Mouse (Mus musculus) embryonic stem cell, embryonic (primary cell): ENCODE data around the gene Irf1.

ENCODE experiments used
- CTCF ChIA-PET, 4 experiments: fragments of 300-600 bp in 2 of 4; fragments of 350-600 bp in 2 of 4; sonication (Branson Sonifier 250); formaldehyde crosslinking; loops; one replicate each; lab custom pipeline; 2022; ENCODE audit warnings: inconsistent platforms in 2 of 4; lab: Charles Lee
- POLR2A ChIA-PET, 4 experiments: fragments of 300-600 bp in 2 of 4; fragments of 350-600 bp in 2 of 4; sonication (Branson Sonifier 250); formaldehyde crosslinking; loops; one replicate each; lab custom pipeline; 2022; ENCODE audit warnings: antibody characterized with exemption in 4 of 4, inconsistent platforms in 1 of 4; lab: Charles Lee

Gene Irf1

DNA sequence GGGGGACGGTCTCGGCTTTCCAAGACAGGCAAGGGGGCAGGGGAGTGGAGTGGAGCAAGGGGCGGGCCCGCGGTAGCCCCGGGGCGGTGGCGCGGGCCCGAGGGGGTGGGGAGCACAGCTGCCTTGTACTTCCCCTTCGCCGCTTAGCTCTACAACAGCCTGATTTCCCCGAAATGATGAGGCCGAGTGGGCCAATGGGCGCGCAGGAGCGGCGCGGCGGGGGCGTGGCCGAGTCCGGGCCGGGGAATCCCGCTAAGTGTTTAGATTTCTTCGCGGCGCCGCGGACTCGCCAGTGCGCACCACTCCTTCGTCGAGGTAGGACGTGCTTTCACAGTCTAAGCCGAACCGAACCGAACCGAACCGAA, at the start of gene Irf1:
TSS of gene Irf1 (plus strand) at position 255 of the 365 bp plus-strand sequence.
- CTCF ChIA-PET, result interaction anchor here in 2 of 4 experiments (0.6 to 1.7 kb wide), 9 partner anchors 12 to 1733 kb away, joined by 3 to 7 read pairs (median 4); no protein-coding TSS in a partner anchor
- POLR2A ChIA-PET, result interaction anchor here (0.6 to 13.0 kb wide), 68 partner anchors 8 to 1409 kb away, joined by 3 to 183 read pairs (median 5); partner anchors contain the start of genes Rad50 (in 2 of the 4), Slc22a5 (in 2 of the 4), Gm12216 (in 1 of the 4) and Slc22a21 (in 1 of the 4)

GRCm38 (mm10) chr11:53720715-53721114, 49.1 kb upstream of the Irf1 start, which contains the start of gene Il5:
Il5 (plus strand) TSS chr11:53720794.
- CTCF ChIA-PET, result interaction anchor here in 3 of 4 experiments (0.5 to 2.7 kb wide), 5 partner anchors 15 to 1718 kb away, joined by 3 to 11 read pairs (median 6); no protein-coding TSS in a partner anchor

DNA sequence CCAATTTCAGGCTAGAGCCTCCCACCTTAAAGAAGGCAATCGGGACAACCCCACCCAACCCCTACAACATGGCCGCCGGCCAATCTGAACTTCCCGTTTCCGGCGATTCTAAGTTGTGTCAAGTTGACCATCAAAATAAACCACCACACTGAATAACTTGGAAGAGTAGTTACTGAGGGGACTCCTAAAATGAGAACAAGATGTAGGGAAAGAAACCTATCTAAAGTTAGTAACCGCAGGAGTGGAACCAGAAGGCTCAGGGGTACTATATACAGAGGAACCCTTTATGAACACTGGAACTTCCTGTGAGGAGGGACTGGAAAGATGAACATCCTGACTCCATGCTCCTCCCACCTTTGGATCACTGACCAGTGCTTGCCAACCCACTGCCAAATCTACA, 38.4 kb upstream of the Irf1 start:
- POLR2A ChIA-PET, result interaction anchor here in 1 of 4 experiments (1.0 kb wide), 1 partner anchor 25 kb away, joined by 3 read pairs; the partner anchor contains the start of gene Rad50
- CTCF ChIA-PET, result no interaction called here

More at GRCm38 (mm10) chr11:53720715-53721114, 49.1 kb upstream of the Irf1 start, which contains the start of gene Il5:
- POLR2A ChIA-PET, result interaction anchor here in 2 of 4 experiments (0.8 to 2.1 kb wide), 2 partner anchors 10 to 13 kb away, joined by 3 to 7 read pairs; partner anchors contain the start of gene Rad50 (in 1 of the 2)

DNA sequence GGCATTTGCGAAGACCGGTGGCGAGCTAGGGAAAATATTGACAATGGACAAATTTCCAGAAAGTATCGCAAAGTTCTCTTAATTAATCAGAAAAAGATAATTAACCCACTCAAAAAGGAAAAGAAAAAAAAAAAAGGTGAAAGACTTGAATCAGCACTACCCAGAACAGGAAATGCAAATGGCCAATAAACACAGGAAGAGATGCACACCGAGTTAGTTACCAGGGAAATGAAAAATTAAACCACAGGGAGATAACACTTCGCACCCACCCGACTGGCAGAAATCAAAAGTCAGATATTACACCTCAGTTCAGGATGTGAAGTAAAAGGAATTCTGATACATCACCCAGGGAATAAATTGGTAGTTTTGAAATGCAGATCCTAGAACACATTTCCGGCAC, 37.6 kb upstream of the Irf1 start:
- CTCF ChIA-PET, result no interaction called here

GRCm38 (mm10) chr11:53733824-53734223, 36.0 kb upstream of the Irf1 start:
- ChIA-PET POLR2A (interaction anchor here in 2 of 4 experiments (0.5 to 1.0 kb wide), 3 partner anchors 96 to 357 kb away, joined by 3 to 7 read pairs (median 3); no protein-coding TSS in a partner anchor), CTCF (interaction anchor here (0.6 to 4.5 kb wide), 14 partner anchors 11 to 276 kb away, joined by 3 to 41 read pairs (median 4); partner anchors contain the start of genes Gm9837 (in 3 of the 4), Gm12216 (in 1 of the 4) and Shroom1 (in 1 of the 4))

More for the DNA sequence above, 37.6 kb upstream of the Irf1 start:
- POLR2A ChIA-PET, result interaction anchor here in 1 of 4 experiments (1.0 kb wide), 1 partner anchor 25 kb away, joined by 3 read pairs; the partner anchor contains the start of gene Rad50

DNA sequence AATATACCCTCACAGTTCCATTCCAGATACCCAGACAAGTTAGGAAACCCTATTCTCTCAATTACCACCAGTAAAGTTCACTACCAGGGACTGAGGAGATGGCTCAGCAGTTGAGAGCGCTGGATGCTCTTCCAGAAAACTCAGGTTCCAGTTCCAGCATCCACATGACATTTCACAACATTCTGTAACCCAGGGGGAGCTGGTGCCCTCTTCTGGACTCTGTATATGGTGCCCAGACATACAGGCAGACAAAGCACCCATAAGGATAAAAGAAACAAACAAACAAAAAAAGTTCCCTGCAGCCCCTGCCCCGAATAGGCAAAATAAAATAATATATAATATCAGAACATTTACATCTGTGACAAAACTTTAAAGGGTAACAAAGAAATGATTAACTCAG, 35.4 kb upstream of the Irf1 start:
- CTCF ChIA-PET, result interaction anchor here (0.6 to 4.5 kb wide), 19 partner anchors 9 to 267 kb away, joined by 3 to 41 read pairs (median 5); partner anchors contain the start of genes Gm9837 (in 3 of the 4) and Gm12216 (in 1 of the 4)
- POLR2A ChIA-PET, result interaction anchor here (0.5 to 1.8 kb wide), 7 partner anchors 10 to 358 kb away, joined by 3 to 7 read pairs (median 3); partner anchors contain the start of gene Rad50 (in 1 of the 4)

GRCm38 (mm10) chr11:53734970-53735681, 34.7 kb upstream of the Irf1 start:
- CTCF ChIA-PET, result interaction anchor here (0.6 to 4.5 kb wide), 86 partner anchors 9 to 1106 kb away, joined by 3 to 41 read pairs (median 4); partner anchors contain the start of genes Gdf9 (in 2 of the 4), Gm12216 (in 2 of the 4), Gm9837 (in 2 of the 4) and Rad50 (in 2 of the 4)

DNA sequence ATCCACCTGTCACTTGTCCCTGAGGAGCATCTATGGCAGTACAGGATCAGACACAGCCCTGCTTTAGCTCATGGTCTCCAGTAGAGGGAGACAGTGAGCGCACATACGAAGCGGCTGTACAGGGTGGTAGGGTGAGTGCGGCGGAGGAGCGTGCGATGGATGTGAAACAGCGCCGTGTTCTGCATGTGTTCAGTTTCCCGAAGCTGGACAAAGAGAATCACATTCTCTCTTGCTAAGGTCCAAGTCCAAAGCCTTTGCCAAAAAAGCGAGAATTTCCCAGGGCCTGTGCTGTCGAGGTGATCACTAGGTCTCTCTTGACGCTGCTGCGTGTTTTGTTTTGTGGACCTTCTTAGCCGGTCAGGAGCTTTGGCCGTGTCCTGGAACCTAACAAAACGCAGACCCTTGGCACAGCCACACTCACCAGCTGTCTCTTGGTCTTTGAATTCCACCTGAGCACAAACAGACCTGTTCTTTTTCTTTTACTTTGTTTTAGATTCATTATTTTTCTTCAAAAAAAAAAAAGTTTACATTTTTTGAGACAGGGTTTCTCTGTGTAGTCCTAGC, 34.0 kb upstream of the Irf1 start:
- POLR2A ChIA-PET, result interaction anchor here in 3 of 4 experiments (0.6 to 1.8 kb wide), 10 partner anchors 8 to 702 kb away, joined by 3 to 11 read pairs (median 4); partner anchors contain the start of genes Rad50 (in 2 of the 3), Gm9837 (in 1 of the 3), Irf1 (in 1 of the 3) and Kif3a (in 1 of the 3)

More at GRCm38 (mm10) chr11:53734970-53735681, 34.7 kb upstream of the Irf1 start:
- POLR2A ChIA-PET, result interaction anchor here in 3 of 4 experiments (0.5 to 1.8 kb wide), 12 partner anchors 9 to 702 kb away, joined by 3 to 11 read pairs (median 4); partner anchors contain the start of genes Rad50 (in 2 of the 3), Gm9837 (in 1 of the 3), Irf1 (in 1 of the 3) and Kif3a (in 1 of the 3)

GRCm38 (mm10) chr11:53736771-53737572, 32.8 kb upstream of the Irf1 start:
- CTCF ChIA-PET, result interaction anchor here (0.5 to 4.5 kb wide), 123 partner anchors 9 to 907 kb away, joined by 3 to 50 read pairs (median 4); partner anchors contain the start of genes Gm9837 (in 4 of the 4), Gm12216 (in 3 of the 4), Irf1 (in 2 of the 4) and Rad50 (in 2 of the 4)

More for the DNA sequence above, 34.0 kb upstream of the Irf1 start:
- CTCF ChIA-PET, result interaction anchor here (0.5 to 4.5 kb wide), 91 partner anchors 8 to 1107 kb away, joined by 3 to 41 read pairs (median 4); partner anchors contain the start of genes Gdf9 (in 2 of the 4), Gm12216 (in 2 of the 4), Irf1 (in 2 of the 4) and Rad50 (in 2 of the 4)

DNA sequence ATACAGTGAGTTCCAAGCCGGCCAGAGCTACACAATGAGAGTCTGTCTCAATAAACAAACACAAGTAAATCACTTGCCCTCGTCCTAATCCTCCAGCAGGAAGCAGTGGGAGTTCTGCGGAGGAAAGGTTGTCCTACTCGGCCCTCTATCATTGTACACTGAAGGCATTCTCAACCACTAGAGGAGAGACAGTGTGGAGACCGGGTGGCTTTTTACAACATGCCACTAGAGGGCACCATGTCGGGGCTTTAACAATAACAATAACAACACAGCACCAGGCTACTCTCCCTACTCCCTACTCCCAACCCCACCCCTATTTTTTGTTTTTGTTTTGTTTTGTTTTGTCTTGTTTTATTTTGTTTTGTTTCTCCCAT, 32.3 kb upstream of the Irf1 start:
- POLR2A ChIA-PET, result interaction anchor here in 3 of 4 experiments (0.6 to 1.3 kb wide), 13 partner anchors 21 to 243 kb away, joined by 3 to 7 read pairs (median 3); partner anchors contain the start of genes Rad50 (in 2 of the 3), Irf1 (in 1 of the 3) and Slc22a21 (in 1 of the 3)
- CTCF ChIA-PET, result interaction anchor here (0.6 to 4.5 kb wide), 115 partner anchors 9 to 557 kb away, joined by 3 to 50 read pairs (median 4); partner anchors contain the start of genes Gm9837 (in 4 of the 4), Gm12216 (in 3 of the 4), Irf1 (in 2 of the 4) and Rad50 (in 2 of the 4)

More at GRCm38 (mm10) chr11:53736771-53737572, 32.8 kb upstream of the Irf1 start:
- POLR2A ChIA-PET, result interaction anchor here in 3 of 4 experiments (0.6 to 1.3 kb wide), 14 partner anchors 22 to 317 kb away, joined by 3 to 7 read pairs (median 3); partner anchors contain the start of genes Rad50 (in 2 of the 3), Irf1 (in 1 of the 3) and Slc22a21 (in 1 of the 3)

DNA sequence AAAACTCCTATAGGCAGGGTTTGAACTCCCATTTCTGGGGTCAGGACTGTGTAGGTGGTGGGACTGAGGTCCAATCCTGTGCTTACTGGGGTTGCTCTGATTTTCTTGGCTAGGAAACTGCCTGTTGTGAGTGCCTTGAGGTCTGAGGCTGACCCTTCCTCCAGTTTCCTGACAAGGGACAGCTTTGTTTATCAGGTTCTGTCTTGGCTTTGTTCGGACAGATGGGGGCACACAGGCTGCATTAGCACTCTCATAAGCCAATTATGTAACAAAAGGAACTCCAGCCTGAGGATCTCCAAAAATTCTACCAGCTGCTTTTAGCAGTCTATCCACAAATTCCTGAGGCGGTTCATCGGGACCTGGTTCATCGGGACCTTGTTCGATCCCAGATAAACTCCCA, 27.5 kb upstream of the Irf1 start:
- ChIA-PET POLR2A (interaction anchor here in 2 of 4 experiments (0.9 to 1.2 kb wide), 7 partner anchors 19 to 116 kb away, joined by 3 to 5 read pairs (median 3); partner anchors contain the start of genes Gm12216 (in 1 of the 2) and Rad50 (in 1 of the 2)), CTCF (interaction anchor here in 3 of 4 experiments (0.8 to 3.4 kb wide), 6 partner anchors 14 to 312 kb away, joined by 3 to 15 read pairs (median 6); no protein-coding TSS in a partner anchor)

DNA sequence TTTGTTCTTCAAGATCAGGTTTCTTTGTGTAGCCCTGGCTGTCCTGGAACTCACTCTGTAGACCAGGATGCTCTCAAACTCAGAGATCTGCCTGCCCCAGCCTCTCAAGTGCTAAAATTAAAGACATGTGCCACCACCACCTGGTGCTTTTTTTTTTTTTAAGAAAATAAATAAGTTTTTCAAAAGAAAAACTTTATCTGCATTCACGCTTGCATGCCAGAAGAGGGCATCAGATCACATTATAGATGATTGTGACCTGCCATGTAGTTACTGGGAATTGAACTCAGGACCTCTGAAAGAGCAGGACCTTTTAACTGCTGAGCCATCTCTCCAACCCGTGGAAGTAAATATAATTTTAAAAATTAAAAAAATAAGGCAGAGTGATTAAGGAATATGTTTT, 24.6 kb upstream of the Irf1 start:
- ChIA-PET POLR2A (interaction anchor here in 2 of 4 experiments (0.7 to 2.1 kb wide), 2 partner anchors 11 to 18 kb away, joined by 3 to 13 read pairs; no protein-coding TSS in a partner anchor), CTCF (interaction anchor here in 2 of 4 experiments (1.4 to 3.4 kb wide), 2 partner anchors 12 to 104 kb away, joined by 3 to 15 read pairs; no protein-coding TSS in a partner anchor)

GRCm38 (mm10) chr11:53747985-53748384, 21.8 kb upstream of the Irf1 start:
- POLR2A ChIA-PET, result interaction anchor here in 1 of 4 experiments (0.6 kb wide), 1 partner anchor 32 kb away, joined by 5 read pairs; no protein-coding TSS in a partner anchor
- CTCF ChIA-PET, result no interaction called here

DNA sequence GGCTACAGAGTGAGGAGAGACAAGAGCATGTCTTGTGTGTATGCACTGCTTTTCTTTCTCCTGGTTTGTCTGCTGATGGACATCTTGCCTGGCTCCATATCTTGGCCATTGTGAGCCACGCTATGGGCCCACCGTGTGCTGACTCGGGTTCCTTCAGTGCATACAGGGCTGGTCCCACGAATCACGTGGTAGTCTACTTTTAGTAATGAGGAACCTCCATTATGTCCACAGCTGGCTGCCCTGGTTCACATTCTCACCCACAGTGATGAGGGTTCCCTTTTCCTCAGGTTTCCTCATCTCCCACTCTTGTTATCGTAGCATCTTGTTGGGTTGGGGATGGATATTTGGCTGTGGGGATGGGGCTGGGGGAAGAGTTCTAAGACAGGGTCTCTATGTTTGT, 21.2 kb upstream of the Irf1 start:
- ChIA-PET POLR2A (interaction anchor here in 2 of 4 experiments (0.9 to 1.6 kb wide), 4 partner anchors 14 to 108 kb away, joined by 3 to 6 read pairs (median 4); partner anchors contain the start of gene Irf1 (in 1 of the 2)), CTCF (interaction anchor here in 3 of 4 experiments (1.0 to 1.3 kb wide), 4 partner anchors 11 to 15 kb away, joined by 3 to 5 read pairs (median 3); no protein-coding TSS in a partner anchor)

DNA sequence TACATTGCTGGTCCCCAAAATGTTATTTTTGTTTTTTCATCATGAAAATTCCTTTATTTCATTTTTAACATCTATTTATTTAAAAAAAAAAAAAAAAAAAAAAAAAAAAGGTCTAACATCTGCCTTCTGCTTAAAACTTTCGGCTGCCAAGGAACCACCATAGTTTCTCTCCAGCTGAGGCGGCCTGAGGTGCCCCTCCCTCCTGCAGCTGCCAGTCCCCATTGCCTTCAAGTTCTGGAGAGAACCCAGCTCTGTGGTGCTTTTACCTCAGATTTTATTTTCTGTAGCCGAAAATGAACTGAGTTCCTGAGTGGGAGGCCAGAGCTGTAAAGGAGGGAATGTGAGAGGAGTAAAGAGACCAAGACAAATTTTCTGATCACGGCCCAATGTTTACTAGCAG, 20.5 kb upstream of the Irf1 start:
- CTCF ChIA-PET, result interaction anchor here (0.6 to 1.3 kb wide), 13 partner anchors 10 to 430 kb away, joined by 3 to 10 read pairs (median 4); partner anchors contain the start of gene Gm12216 (in 1 of the 4)
- POLR2A ChIA-PET, result interaction anchor here in 3 of 4 experiments (0.6 to 1.6 kb wide), 8 partner anchors 12 to 107 kb away, joined by 3 to 8 read pairs (median 4); partner anchors contain the start of genes Gm17334 (in 1 of the 3) and Irf1 (in 1 of the 3)
